Mouse (Mus musculus): Measurements from ENCODE around the gene Ercc6l. TPM values are rescaled to one million over a fixed set of nuclear protein-coding genes. Genes with fewer than 3 reads are reported as not detected.
"Not testable (repeated sequence)": the region's sequence is repeated elsewhere in the genome, so short reads cannot be mapped to it uniquely, and the experiment has no call there.

Ercc6l gene
- total RNA-seq, 2 experiments from 2014 or later: 24.3 to 30.9 TPM

DNA sequence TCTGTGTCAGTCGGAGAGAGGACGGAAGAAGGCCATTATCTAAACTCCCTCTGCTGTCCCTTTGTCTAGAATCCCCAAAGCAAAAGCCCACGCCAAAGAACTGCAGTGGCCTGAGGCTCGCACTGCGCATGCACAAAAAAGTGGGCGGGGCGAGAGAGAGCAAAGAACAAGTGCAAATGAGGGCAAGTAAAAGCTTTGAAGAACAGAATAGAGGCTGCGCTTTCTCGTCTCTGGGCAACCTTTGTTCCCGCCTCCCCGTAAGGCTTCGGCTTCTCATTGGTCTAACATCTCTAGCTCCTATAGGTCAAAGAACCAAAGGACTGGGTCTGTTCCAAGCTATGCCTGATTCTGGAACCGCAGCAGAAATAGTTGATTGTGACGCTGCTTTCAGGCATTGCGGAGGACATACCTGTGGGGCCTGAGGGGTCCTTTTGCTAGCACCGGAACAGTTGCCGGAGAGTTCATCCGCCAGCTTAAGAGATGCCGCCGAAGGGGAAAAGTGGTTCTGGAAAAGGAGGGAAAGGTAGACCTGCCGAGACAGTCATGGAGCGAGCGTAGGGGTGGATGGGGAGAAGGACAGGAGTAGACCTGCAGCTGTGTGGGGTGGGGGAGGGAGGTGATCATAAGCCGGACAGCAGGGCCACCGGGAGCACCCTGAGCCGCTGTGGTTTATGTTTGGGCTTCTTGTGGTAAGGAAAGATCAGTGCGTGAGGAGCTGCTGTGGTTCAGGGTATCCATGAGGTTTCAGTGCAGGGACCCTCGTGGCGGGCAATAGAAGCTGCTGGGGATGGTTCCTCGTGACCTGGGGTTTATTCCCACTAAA lies 37.6 kb downstream of the Ercc6l start, which contains the start of gene Pin4:
Gene Pin4, plus strand, starts transcription at position 406 of the 823 bp plus-strand sequence.
- ATAC-seq (replicated peaks; ENCODE audit: low FRiP score, poor library complexity, severe bottlenecking): peak; percentile 100

DNA sequence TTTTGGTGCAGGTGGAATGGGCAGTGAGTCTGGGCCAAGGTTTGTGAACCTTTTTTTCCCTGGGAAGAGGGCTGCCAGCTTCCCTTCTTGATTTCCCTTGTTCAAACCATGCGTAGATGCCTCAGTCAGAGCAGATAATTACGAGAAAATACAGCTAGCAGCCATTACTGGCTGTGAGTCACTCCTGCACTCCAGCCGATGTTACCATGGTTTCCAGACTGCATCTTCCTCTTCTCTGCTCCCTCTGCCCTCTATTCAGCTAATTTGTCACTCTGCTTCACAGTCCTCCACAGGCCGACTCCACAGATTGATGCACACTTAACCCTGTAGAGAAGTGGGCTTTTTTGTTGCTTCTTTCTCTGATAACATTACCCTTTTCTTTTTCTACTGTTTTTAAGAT lies 41.2 kb downstream of the Ercc6l start:
- no peak for ATAC-seq (replicated peaks; ENCODE audit: low FRiP score, poor library complexity, severe bottlenecking)

DNA sequence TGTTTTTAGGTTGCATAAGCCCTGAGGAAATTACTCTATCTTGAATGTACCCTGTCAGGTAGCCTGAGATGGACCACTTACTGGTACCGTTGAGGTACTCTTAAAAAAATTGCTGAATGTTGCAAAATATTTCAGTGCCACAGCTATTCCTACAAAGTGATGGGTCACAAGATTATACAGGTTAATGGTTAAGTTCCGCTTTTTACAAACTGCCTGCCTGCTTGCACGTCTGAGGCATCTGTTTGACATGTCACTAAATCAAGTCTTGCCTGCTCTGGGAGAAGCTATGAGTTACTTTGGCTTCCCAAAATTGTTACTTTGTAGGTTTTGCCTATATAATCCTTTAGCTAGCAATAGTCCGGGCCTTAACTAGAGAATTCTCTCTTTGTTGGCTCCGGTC lies 47.5 kb downstream of the Ercc6l start:
- not testable (repeated sequence) for ATAC-seq (replicated peaks; ENCODE audit: low FRiP score, poor library complexity, severe bottlenecking)

DNA sequence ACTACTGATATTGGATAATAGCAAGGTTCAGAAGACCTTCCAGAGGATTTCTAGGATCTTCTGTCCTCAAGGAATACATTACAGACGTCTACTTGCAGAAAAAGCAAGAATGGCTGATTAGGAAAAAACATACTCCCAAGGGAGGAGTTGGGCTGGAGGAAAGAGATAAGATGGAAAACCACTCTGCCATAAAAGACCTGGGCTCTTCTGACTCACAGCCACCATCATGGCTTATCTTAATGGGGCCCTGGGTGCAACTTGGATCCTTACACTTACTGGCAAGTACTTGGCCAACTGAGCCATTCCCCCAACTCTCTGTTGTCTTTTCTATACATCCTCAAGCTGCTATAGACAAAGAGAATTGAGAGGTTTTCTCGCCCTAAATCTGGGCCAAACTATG lies 53.1 kb downstream of the Ercc6l start:
- not testable (repeated sequence) for ATAC-seq (replicated peaks; ENCODE audit: low FRiP score, poor library complexity, severe bottlenecking)

DNA sequence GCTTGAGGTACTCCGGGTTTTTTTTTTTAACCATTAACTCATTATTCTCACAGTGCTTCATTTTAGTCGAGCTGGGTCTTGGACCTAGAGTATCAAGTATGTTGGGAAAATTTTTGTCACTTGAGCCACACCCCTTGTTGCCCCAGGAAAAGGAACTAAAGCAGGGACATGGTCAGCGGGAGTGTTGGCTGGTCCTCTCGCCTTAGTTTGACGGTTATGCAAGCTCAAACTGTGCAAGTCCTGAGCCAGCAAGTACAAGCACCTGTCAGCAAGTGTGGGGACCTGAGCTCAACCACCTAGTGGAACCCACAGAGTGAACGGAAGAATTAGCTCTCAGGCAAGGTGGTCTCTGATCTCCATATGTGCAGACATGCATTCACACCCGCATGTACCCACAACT lies 55.0 kb downstream of the Ercc6l start:
- no peak for ATAC-seq (replicated peaks; ENCODE audit: low FRiP score, poor library complexity, severe bottlenecking)

DNA sequence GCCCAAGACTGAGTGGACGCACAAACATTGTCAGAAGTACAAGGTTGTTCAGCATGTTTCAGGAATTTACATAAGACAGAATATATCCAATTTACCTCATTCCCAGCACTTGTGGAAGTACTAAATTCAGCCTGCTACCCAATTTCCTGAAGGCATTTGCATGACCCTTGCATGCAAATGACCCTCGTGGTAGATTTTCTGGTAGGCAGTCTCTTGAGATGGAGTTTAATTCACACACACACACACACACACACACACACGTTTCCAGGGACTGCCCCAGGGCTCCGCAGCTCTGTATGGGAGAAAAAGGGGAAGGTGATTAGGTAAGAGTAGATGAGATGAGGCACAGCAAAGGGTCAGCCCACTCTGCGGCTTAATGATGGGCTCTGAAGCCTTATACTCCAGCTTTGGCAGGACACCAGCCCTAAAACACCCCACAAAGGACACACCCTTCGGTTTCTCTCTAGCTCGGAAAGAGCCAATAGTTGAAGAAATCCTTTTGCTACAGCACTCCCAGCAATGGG lies 62.4 kb downstream of the Ercc6l start:
- ATAC-seq (replicated peaks; ENCODE audit: low FRiP score, poor library complexity, severe bottlenecking): no peak

Other genes starting within 250 kb of the Ercc6l start
- 2.1 TPM in 1 of 2 replicates, not detected in the other for gene Rtl5, start 85.8 kb downstream of the Ercc6l start, total RNA-seq (2015; ENCODE audit: low replicate concordance)
- gene Rtl5, start 85.8 kb downstream of the Ercc6l start, total RNA-seq (2017; ENCODE audit: low replicate concordance): 0.26 and 0.30 TPM in 2 replicates
- gene Pin4, start 37.6 kb downstream of the Ercc6l start, total RNA-seq (2015; ENCODE audit: low replicate concordance): 53.7 TPM in 1 of 2 replicates, not detected in the other
- 42.7 and 82.7 TPM in 2 replicates for gene Pin4, start 37.6 kb downstream of the Ercc6l start, total RNA-seq (2017; ENCODE audit: low replicate concordance)
- 982 and 1,015 TPM in 2 replicates for gene Rps4x, start 32.3 kb upstream of the Ercc6l start, total RNA-seq (2015; ENCODE audit: low replicate concordance)
- 394 and 635 TPM in 2 replicates for gene Rps4x, start 32.3 kb upstream of the Ercc6l start, total RNA-seq (2017; ENCODE audit: low replicate concordance)
- gene Cited1, start 95.1 kb upstream of the Ercc6l start, total RNA-seq (2015; ENCODE audit: low replicate concordance): not detected in 2 replicates
- not detected in 2 replicates for gene Cited1, start 95.1 kb upstream of the Ercc6l start, total RNA-seq (2017; ENCODE audit: low replicate concordance)